Mouse (Mus musculus) Muller cell, postnatal 12 days (primary cell): Measurements from ENCODE around the gene Rnd1.
A peak's percentile ranks its signal among the peaks of the same experiment; 100 is the strongest.

Experiments
- DNase-seq: peaks from one replicate; pipeline ENCODE4 v3.0.0-alpha.2; 2015; ENCODE audit errors: inconsistent ontology term

The Rnd1 gene

GRCm38 (mm10) chr15:98677977-98678376, 716 bp upstream of the Rnd1 start:
- DNase-seq: no peak

- DNase-seq: peak; percentile 43
These were observed 790 bp downstream of the Rnd1 start for GRCm38 (mm10) chr15:98676471-98676870.

DNA sequence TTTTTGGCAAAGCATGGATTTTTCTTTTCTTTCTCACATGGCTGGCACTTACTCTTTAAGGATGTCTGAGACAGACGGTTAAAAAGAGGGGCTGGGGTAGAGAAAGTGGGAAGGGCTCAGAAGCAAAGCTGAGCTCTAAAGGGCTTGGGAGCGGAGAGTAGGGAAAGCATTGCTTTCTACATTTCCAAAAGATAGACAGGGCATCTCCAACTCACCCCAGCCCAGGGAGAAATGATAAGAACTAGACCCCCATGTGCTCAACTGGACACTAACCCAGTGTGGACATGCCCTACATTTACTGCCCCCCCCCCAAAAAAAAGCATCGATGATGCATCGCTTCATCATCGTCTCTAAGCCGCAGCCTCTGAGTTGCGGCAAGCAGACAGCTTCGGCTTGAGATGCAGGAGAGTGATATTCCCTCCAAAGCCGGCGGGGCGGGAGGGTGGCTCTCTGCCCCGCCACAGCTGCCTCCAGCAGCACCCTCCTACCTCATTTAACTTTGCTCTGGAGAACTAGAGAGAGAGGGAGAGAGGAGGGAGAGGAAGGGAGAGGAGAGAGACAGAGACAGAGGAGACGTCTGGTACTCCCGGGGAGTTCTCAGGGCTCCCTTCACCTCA, 1.5 kb downstream of the Rnd1 start:
- DNase-seq: peak; percentile 21

DNA sequence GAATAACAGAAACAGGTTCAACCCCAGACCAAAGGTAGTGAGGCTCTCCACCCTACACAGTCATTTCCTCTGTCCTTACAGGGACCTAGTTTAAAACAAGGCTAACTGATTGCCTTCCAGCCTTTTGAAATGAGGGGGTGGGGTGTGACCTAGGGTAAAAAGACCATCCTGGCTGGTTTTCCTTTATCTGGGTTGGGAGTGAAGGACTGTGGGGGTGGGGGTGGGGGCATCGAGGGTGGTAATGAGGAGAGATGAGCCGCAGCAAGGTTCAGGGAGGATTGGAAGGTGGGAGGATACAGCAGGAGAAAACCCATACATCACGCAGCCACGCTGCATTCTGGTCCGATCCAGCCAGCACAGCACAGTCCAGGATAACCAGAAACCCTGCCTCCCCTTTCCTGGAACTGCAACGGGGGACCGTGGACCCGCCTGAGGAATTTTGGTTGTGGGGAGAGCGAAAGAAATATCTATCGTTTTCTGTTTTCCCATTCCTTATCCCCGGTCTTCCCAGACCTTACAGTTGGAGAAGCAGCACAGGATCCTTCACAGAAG, 2.2 kb downstream of the Rnd1 start:
- no peak for DNase-seq

DNA sequence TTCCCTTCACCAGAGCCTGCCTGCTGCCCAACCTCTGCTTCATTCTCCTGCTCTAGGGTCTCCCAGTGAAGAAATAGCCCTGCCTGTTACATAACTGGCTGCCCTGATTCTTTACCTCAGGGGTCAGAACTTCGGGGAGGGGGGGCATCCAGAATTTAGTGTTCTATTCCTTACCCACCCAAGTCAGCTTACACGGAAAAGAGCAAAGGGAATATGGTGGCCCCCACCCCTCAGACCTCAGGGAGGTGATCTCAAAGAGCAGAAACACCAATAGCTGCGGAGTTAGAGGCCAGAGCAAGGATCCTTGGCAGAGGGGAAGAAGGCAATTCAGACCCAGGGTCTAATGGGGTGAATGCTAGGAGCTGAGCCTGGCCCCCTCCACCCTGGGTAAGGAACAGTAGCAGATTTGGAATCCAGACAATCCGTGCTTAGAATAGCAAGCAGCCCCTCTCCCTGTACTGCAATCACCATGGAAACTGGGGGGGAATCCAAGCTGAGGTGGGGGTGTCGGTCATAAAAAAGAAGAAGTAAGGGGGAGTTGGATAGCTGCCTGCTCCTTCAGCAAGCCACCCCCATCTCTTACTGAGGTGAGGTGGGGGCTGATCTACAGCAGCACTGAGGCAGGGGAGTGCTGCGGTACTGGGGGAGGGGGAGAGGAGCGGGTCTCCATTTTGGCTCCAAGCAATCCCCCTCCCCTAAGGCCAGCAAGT, 2.8 kb downstream of the Rnd1 start:
- DNase-seq: no peak

- no peak for DNase-seq
These were observed 3.5 kb downstream of the Rnd1 start for GRCm38 (mm10) chr15:98673732-98674131.

- peak; percentile 74 for DNase-seq
These were observed 4.7 kb downstream of the Rnd1 start for GRCm38 (mm10) chr15:98672592-98672991.

- peak; percentile 44 for DNase-seq
These were observed 13.0 kb downstream of the Rnd1 start for GRCm38 (mm10) chr15:98664042-98664907.

GRCm38 (mm10) chr15:98662567-98663545, 14.4 kb downstream of the Rnd1 start, which contains the start of gene Ddx23:
Gene Ddx23, minus strand, starts transcription at chr15:98662894.
- DNase-seq: peak; percentile 96

- no peak for DNase-seq
These were observed 15.1 kb downstream of the Rnd1 start for GRCm38 (mm10) chr15:98662198-98662566.

- no peak for DNase-seq
These were observed 20.1 kb downstream of the Rnd1 start for GRCm38 (mm10) chr15:98656982-98657751.

- no peak for DNase-seq
These were observed 25.1 kb downstream of the Rnd1 start for GRCm38 (mm10) chr15:98652174-98652573.

- no peak for DNase-seq
These were observed 25.8 kb downstream of the Rnd1 start for GRCm38 (mm10) chr15:98651431-98651830.

DNA sequence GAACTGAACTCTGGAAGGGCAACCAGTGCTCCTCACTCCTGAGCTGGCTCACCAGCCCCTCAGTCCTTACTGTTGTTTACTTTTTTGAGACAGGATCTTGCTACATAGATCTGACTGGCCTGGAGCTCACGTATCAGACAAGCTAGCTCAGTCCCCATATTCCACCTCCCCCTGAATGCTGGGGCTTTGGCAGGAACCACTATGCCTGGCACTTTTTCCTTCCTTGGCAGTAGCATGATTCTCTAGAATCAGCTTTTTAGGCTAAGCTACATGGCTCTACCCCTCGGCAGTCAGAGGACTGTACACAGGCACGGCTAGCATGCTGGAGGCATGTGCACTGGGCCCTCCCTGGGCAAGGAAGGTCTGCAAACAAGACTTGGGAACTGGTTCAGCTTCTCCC, 29.2 kb downstream of the Rnd1 start:
- DNase-seq: no peak

GRCm38 (mm10) chr15:98647308-98647707, 30.0 kb downstream of the Rnd1 start:
- DNase-seq: no peak

DNA sequence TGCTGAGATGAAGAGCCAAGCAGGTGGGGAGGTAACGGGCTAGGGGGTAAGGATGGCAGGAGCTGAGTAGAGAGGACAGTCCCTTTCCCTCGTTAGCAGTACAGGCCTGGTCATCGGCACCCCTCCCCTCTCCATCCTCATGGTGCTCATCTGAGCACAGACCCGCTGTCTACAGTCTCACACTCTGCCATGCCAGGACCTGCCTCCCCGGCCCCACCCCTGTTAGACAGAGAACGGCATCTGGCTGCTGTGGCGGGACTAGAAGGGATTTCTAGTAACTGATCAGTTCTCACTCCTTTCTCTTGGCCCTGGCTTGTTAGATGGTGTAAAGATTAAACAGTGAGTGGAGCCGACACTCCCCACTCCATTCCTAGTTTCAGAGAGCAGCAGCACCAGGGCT, 30.5 kb downstream of the Rnd1 start:
- DNase-seq: no peak

DNA sequence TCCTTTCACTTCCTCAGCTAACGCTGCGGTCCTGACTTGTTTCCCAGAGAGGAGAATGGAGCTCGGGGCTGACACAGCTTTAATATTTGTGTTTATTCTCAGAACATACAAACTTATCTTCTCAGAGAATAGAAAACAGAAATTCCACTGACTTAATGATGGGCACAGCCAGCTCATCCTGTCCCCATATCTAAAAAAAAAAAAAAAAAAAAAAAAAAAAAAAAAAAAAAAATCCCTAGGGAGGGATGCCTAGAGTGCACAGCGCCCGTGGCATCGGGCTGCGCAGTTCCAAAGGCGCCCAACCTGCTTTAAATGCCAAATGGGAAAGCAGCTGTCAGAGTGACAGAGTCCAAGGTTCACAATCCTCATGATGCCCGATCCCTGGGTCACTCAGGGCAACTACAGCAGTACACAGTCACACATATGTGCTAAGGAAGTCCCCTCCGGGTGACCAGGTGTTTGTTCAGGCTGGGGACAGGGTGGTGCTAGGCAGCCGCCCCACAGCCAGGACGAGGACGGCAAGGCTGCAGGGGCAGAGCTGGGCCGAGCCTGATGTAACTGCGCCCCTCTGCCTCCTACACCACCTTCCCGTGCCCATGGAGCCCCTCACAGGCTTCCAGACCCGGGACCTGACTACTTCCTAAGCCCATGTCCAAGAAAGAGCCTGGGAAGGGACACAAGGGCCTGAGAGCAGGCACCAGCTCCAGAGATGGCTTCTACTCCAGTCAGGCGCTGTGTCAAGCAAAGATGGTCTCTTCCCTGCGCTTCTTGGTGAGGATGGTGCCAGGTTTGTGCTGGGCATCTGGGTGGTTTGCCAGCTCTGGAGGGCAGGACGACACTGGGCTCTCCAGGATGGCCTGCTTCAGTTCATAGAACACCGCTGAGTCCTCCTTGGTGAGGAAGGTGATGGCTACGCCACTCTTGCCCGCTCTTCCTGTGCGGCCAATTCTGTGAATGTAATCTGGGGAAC, 31.9 kb downstream of the Rnd1 start:
- no peak for DNase-seq

- no peak for DNase-seq
These were observed 32.9 kb downstream of the Rnd1 start for GRCm38 (mm10) chr15:98644406-98644805.

DNA sequence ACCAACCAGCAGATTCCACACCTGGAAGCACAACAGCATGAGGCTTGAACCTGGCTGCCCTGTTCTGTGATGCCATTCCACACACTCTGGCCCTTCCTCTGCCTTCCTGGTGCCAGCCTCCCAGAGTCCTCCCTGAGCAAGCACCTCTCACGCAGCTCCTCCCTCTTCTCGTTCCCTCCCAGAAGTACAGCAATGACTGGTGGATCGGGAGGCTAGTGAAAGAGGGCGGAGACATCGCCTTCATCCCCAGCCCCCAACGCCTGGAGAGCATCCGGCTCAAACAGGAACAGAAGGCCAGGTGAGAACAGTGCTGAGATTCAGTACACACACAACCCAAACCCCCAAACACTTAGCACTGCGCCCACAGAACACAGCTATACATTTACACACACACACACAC, 37.1 kb downstream of the Rnd1 start:
- DNase-seq: no peak
